Mouse (Mus musculus) lung, postnatal 0 days (tissue): ENCODE measurements around the gene Tnk2.

ENCODE experiments used
- CTCF ChIP-seq: IDR thresholded peaks from 2 replicates; pipeline ENCODE4 v1.5.1; 2016; ENCODE audit warnings: antibody characterized with exemption, mild to moderate bottlenecking
- EP300 ChIP-seq: IDR thresholded peaks from 2 replicates; pipeline ENCODE4 v1.6.1; 2016; ENCODE audit warnings: antibody characterized with exemption, mild to moderate bottlenecking, control low read depth

DNA sequence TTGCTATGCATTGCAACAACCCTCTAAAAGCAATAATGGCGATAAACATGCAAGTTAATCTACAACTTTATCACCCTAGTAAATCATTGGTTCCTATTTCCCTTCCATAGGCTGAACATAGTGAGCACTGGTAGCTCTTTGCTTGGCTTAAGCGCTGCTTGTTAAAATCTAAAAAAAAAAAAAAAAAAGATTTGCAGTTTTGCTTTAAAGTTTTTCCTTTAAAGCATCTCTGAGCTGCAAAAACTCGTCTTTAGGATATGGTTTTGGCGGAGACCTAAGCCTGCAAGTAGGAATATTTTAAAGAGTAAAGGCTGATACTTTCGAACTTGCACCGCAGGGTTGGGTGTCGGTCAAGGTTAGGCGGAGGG, 35.3 kb upstream of the Tnk2 start:
- TF ChIP-seq CTCF (no peak), EP300 (no peak)
